Mouse (Mus musculus): ENCODE measurements around the gene Gm10638. TPM values are rescaled to one million over a fixed set of nuclear protein-coding genes. Genes with fewer than 3 reads are reported as not detected.

Gene Gm10638
- total RNA-seq (2014; rRNA removed) (not detected in 2 replicates), polyA plus RNA-seq (2015; fragmentation: Nextera tagmentation; extraction: Ambion mirVana) (6.7 TPM in 2 replicates)

DNA sequence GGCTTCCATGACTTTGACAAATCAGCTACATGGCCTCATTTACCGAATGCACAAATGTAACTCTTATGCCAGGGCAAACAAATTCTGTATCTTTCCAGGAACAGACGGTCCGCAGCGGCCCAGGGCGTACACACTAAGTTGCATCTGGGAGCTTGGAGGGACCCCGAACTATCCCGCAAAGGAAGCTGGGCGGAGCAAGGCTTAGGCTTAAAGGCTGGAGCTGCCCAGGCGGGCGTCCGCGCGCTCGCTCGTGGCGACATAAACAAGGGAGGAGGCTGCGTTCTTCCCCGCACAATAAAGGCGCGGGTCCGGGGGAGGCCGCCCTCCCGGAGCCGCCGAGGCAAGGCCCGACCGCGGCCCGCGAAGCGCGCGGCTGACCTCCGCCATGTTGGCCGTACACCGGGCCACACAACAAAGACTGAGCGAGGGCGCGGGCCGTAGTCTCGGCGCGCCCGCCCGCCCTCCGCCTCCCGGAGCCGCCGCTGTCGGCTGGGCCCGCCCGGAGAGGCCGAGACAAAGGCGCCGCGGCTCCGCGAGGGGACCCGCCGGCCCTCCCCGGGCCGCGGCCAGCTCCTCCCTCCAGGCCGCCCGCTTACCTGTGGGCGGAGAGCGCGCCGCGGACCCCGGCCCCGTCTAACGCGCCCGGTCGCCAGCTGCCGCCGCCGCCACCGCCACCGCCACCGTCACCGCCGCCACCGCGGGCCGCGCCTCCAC, at the start of gene Gm10638, which contains the start of gene Siah1a:
Gene Gm10638 (plus strand): TSS at position 479 of the 714 bp plus-strand sequence.
Gene Siah1a (minus strand): TSS at position 714 of the 714 bp plus-strand sequence.
- Histone ChIP-seq H3K27me3 (ENCODE audit: insufficient read depth, low read length) (no peaks in the 10 kb centered on the region), H3K4me3 (ENCODE audit: low read length) (peak within 1 kb of the TSS; percentile 93), H3K36me3 (ENCODE audit: insufficient read depth, low read length) (no peaks in the 10 kb centered on the region), H3K27ac (peak within 1 kb of the TSS; percentile 97), H3K9ac (replicated peaks; ENCODE audit: low read length) (peak within 1 kb of the TSS; percentile 99), H3K9me3 (ENCODE audit: low read length) (no peaks in the 10 kb centered on the region), H3K4me2 (ENCODE audit: low read depth, low read length) (peak within 1 kb of the TSS; percentile 80), H3K4me1 (ENCODE audit: insufficient read depth, low read length) (0 out of 2 replicates have a peak, but pooled peaks cover 12% of the 10 kb centered on the region)
- DNase-seq (ENCODE audit: low spot score): peak; percentile 68
- no peak for TF ChIP-seq CTCF (IDR thresholded peaks at IDR 0.05; ENCODE audit: low read depth)
- ATAC-seq: peak; percentile 88
- under 1% methylated on average over 64 of the region's 88 CpGs for WGBS

- Histone ChIP-seq H3K27me3 (ENCODE audit: insufficient read depth, low read length) (no peaks in the 10 kb centered on the region), H3K9ac (replicated peaks; ENCODE audit: low read length) (no peak overlapping the region), H3K36me3 (ENCODE audit: insufficient read depth, low read length) (no peaks in the 10 kb centered on the region), H3K9me3 (ENCODE audit: low read length) (no peaks in the 10 kb centered on the region), H3K27ac (no peak overlapping the region), H3K4me3 (ENCODE audit: low read length) (no peak overlapping the region), H3K4me1 (ENCODE audit: insufficient read depth, low read length) (no peaks in the 10 kb centered on the region), H3K4me2 (ENCODE audit: low read depth, low read length) (no peak overlapping the region)
- no peak for TF ChIP-seq CTCF (IDR thresholded peaks at IDR 0.05; ENCODE audit: low read depth)
- 95% methylated on average over 2 of the region's 2 CpGs for WGBS
- ATAC-seq (no peak), DNase-seq (ENCODE audit: low spot score) (no peak)
Observed at GRCm38 (mm10) chr8:86695703-86696102, 49.8 kb upstream of the Gm10638 start.

- 86% methylated on average over 1 of the region's 1 CpGs for WGBS
- no peaks in the 10 kb centered on the region for H3K27me3 ChIP-seq (ENCODE audit: insufficient read depth, low read length)
- H3K9me3 ChIP-seq (ENCODE audit: low read length): no peaks in the 10 kb centered on the region
- DNase-seq (ENCODE audit: low spot score) (no peak), ATAC-seq (no peak)
- H3K4me1 ChIP-seq (ENCODE audit: insufficient read depth, low read length): no peaks in the 10 kb centered on the region
- no peak overlapping the region for H3K4me3 ChIP-seq (ENCODE audit: low read length)
- TF ChIP-seq CTCF (IDR thresholded peaks at IDR 0.05; ENCODE audit: low read depth): no peak
- no peak overlapping the region for H3K27ac ChIP-seq
- no peak overlapping the region for H3K4me2 ChIP-seq (ENCODE audit: low read depth, low read length)
- no peak overlapping the region for H3K9ac ChIP-seq (replicated peaks; ENCODE audit: low read length)
- H3K36me3 ChIP-seq (ENCODE audit: insufficient read depth, low read length): no peaks in the 10 kb centered on the region
Observed at GRCm38 (mm10) chr8:86698811-86699421, 46.6 kb upstream of the Gm10638 start.

DNA sequence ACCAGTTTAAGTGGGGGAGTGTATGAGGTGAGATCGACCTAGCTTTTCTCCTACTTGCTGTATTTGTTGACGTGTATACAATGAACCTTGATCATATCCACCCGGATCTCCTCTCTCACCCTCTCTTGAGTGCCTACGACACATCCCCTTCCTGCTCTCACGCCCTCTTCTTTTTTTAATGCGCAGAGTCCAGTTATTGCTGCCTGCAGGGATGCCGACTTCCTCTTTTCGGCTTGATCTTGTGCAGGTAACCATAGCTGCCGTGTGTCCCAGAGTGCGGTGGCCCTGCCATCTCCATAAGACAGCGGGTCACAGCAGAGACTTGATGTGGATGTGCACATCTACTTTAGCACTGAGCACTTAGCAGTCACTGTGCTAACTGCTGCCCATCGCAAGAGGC, 46.0 kb upstream of the Gm10638 start:
- H3K36me3 ChIP-seq (ENCODE audit: insufficient read depth, low read length): no peaks in the 10 kb centered on the region
- no peak overlapping the region for H3K4me3 ChIP-seq (ENCODE audit: low read length)
- DNase-seq (ENCODE audit: low spot score) (no peak), ATAC-seq (no peak)
- no peaks in the 10 kb centered on the region for H3K27me3 ChIP-seq (ENCODE audit: insufficient read depth, low read length)
- TF ChIP-seq CTCF (IDR thresholded peaks at IDR 0.05; ENCODE audit: low read depth): no peak
- no peak overlapping the region for H3K4me2 ChIP-seq (ENCODE audit: low read depth, low read length)
- H3K4me1 ChIP-seq (ENCODE audit: insufficient read depth, low read length): no peaks in the 10 kb centered on the region
- no peaks in the 10 kb centered on the region for H3K9me3 ChIP-seq (ENCODE audit: low read length)
- no peak overlapping the region for H3K9ac ChIP-seq (replicated peaks; ENCODE audit: low read length)
- 93% methylated on average over 12 of the region's 12 CpGs for WGBS
- H3K27ac ChIP-seq: no peak overlapping the region

DNA sequence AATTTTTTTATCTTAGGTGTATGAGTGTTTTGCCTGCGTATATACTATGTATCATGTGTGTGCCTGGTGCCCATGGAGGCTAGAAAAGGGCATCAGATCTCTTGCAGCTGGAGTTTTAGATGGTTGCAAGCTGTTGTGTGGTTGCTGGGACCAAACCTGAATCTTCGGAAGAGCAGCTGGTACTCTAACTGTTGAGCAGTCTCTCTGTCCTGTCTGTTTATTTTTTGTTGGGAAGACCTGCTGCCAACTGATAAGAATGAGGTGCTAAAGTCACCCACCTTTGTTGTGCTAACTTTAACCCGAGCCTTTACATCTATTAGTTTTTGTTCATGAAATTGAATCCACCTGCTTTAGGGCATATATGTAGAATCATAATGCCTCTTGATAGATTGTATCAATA, 43.0 kb upstream of the Gm10638 start:
- Histone ChIP-seq H3K27me3 (ENCODE audit: insufficient read depth, low read length) (no peaks in the 10 kb centered on the region), H3K4me2 (ENCODE audit: low read depth, low read length) (no peak overlapping the region), H3K9ac (replicated peaks; ENCODE audit: low read length) (no peak overlapping the region), H3K4me3 (ENCODE audit: low read length) (no peak overlapping the region), H3K27ac (no peak overlapping the region), H3K36me3 (ENCODE audit: insufficient read depth, low read length) (no peaks in the 10 kb centered on the region), H3K9me3 (ENCODE audit: low read length) (no peaks in the 10 kb centered on the region), H3K4me1 (ENCODE audit: insufficient read depth, low read length) (no peaks in the 10 kb centered on the region)
- DNase-seq (ENCODE audit: low spot score) (no peak), ATAC-seq (no peak)
- no peak for TF ChIP-seq CTCF (IDR thresholded peaks at IDR 0.05; ENCODE audit: low read depth)
- WGBS: 84% methylated on average over 3 of the region's 3 CpGs

- H3K9me3 ChIP-seq (ENCODE audit: low read length): no peaks in the 10 kb centered on the region
- ATAC-seq (no peak), DNase-seq (ENCODE audit: low spot score) (no peak)
- H3K27ac ChIP-seq: no peak overlapping the region
- H3K4me2 ChIP-seq (ENCODE audit: low read depth, low read length): no peak overlapping the region
- no peak overlapping the region for H3K9ac ChIP-seq (replicated peaks; ENCODE audit: low read length)
- 84% methylated on average over 3 of the region's 3 CpGs for WGBS
- no peaks in the 10 kb centered on the region for H3K4me1 ChIP-seq (ENCODE audit: insufficient read depth, low read length)
- H3K4me3 ChIP-seq (ENCODE audit: low read length): no peak overlapping the region
- H3K27me3 ChIP-seq (ENCODE audit: insufficient read depth, low read length): no peaks in the 10 kb centered on the region
- H3K36me3 ChIP-seq (ENCODE audit: insufficient read depth, low read length): no peaks in the 10 kb centered on the region
- no peak for TF ChIP-seq CTCF (IDR thresholded peaks at IDR 0.05; ENCODE audit: low read depth)
Observed at GRCm38 (mm10) chr8:86705317-86705716, 40.2 kb upstream of the Gm10638 start.

GRCm38 (mm10) chr8:86706756-86707155, 38.7 kb upstream of the Gm10638 start:
- 0 out of 2 replicates have a peak, but pooled peaks cover 4% of the 10 kb centered on the region for H3K36me3 ChIP-seq (ENCODE audit: insufficient read depth, low read length)
- DNase-seq (ENCODE audit: low spot score): no peak
- no peak overlapping the region for H3K4me2 ChIP-seq (ENCODE audit: low read depth, low read length)
- no peak for TF ChIP-seq CTCF (IDR thresholded peaks at IDR 0.05; ENCODE audit: low read depth)
- no peak overlapping the region for H3K4me3 ChIP-seq (ENCODE audit: low read length)
- no peak overlapping the region for H3K9ac ChIP-seq (replicated peaks; ENCODE audit: low read length)
- no peaks in the 10 kb centered on the region for H3K9me3 ChIP-seq (ENCODE audit: low read length)
- ATAC-seq: no peak
- 72% methylated on average over 5 of the region's 5 CpGs for WGBS
- H3K4me1 ChIP-seq (ENCODE audit: insufficient read depth, low read length): no peaks in the 10 kb centered on the region
- no peaks in the 10 kb centered on the region for H3K27me3 ChIP-seq (ENCODE audit: insufficient read depth, low read length)
- H3K27ac ChIP-seq: no peak overlapping the region

All from hindbrain, postnatal 0 days (tissue).